Comparison of ENCODE assay signal across 15 mouse cellular contexts in genomic region chr15:62112151-62112550, GRCm38 (mm10).
DNase-seq lines count a peak whose midpoint lies in the region; ATAC-seq and TF ChIP-seq lines count a peak whose summit lies in the region.
"Had no signal": no experiment of that assay in that cellular context is flagged by ENCODE, and none has a peak within 500 bp of the region (broad histone marks: within the 10 kb centered on the region; RNA-seq: fewer than 3 reads in every experiment).

No protein-coding gene starts in this region.

- no peak overlapping the region for H3K4me3 ChIP-seq in forebrain, postnatal 0 days (ENCODE audit: low read depth, low read length)
- H3K4me3 ChIP-seq in forebrain, embryonic 10.5 days: no peak overlapping the region
- no peak overlapping the region for H3K4me3 ChIP-seq in lung, embryonic 14.5 days (ENCODE audit: low read depth, low read length)
- H3K4me3 ChIP-seq: limb, embryonic 15.5 days had no signal

- peak; percentile 78 for DNase-seq in forebrain, postnatal 0 days
- no peak for DNase-seq in forebrain, embryonic 10.5 days (ENCODE audit: extremely low spot score, low spot score)
- peak; percentile 58 for DNase-seq in lung, embryonic 14.5 days
- DNase-seq in lung, adult 18-20 months: no peak
- peak; percentile 17 for DNase-seq in left cerebral cortex, postnatal 36 days (ENCODE audit: low spot score in 2 of 2)
- no peak for DNase-seq in adrenal gland, adult (ENCODE audit: inconsistent age in 2 of 2, low spot score in 1 of 2)
- DNase-seq in neural tube, embryonic 10.5 days (ENCODE audit: extremely low spot score, low spot score): no peak
- DNase-seq in MN1 (ENCODE audit: low spot score): no peak
- DNase-seq: adrenal gland, adult 8-10 months; B cell, adult 2 months; kidney, adult 9 months; lung, postnatal 14 days; midbrain, embryonic 14.5 days had no signal

- no peaks in the 10 kb centered on the region for H3K36me3 ChIP-seq in forebrain, postnatal 0 days (ENCODE audit: insufficient read depth)
- H3K36me3 ChIP-seq in forebrain, embryonic 10.5 days (replicated peaks): no peaks in the 10 kb centered on the region
- no peaks in the 10 kb centered on the region for H3K36me3 ChIP-seq in lung, embryonic 14.5 days (ENCODE audit: insufficient read depth)
- H3K36me3 ChIP-seq: limb, embryonic 15.5 days had no signal

- H3K9me3 ChIP-seq in forebrain, postnatal 0 days (ENCODE audit: low read length): no peaks in the 10 kb centered on the region
- H3K9me3 ChIP-seq in forebrain, embryonic 10.5 days: no peaks in the 10 kb centered on the region
- H3K9me3 ChIP-seq in lung, embryonic 14.5 days (ENCODE audit: low read depth, low read length): no peaks in the 10 kb centered on the region
- H3K9me3 ChIP-seq: limb, embryonic 15.5 days had no signal

- peak; percentile 76 for ATAC-seq in forebrain, postnatal 0 days
- ATAC-seq in lung, embryonic 14.5 days (ENCODE audit: insufficient read depth): no peak
- ATAC-seq: hindbrain, postnatal 0 days had no signal

- no peak for TF ChIP-seq CTCF in forebrain, postnatal 0 days (IDR thresholded peaks at IDR 0.05; ENCODE audit: low read depth)
- no peak for TF ChIP-seq CTCF in lung, embryonic 14.5 days (IDR thresholded peaks at IDR 0.05; ENCODE audit: low read depth)

- 50% methylated on average over 2 of the region's 2 CpGs for WGBS in forebrain, postnatal 0 days
- 89% methylated on average over 2 of the region's 2 CpGs for WGBS in forebrain, embryonic 10.5 days
- 61% methylated on average over 2 of the region's 2 CpGs for WGBS in lung, embryonic 14.5 days

- H3K27ac ChIP-seq in forebrain, postnatal 0 days (ENCODE audit: low read depth, low read length): no peak overlapping the region
- no peak overlapping the region for H3K27ac ChIP-seq in forebrain, embryonic 10.5 days
- no peak overlapping the region for H3K27ac ChIP-seq in lung, embryonic 14.5 days (ENCODE audit: low read depth)
- H3K27ac ChIP-seq: hindbrain, postnatal 0 days; limb, embryonic 15.5 days had no signal

- intact Hi-C loops in left cerebral cortex, postnatal 36 days (cut with DNase I): no loop called here

- no peaks in the 10 kb centered on the region for H3K27me3 ChIP-seq in forebrain, postnatal 0 days (ENCODE audit: insufficient read depth, low read length)
- peaks cover 14% of the 10 kb centered on the region for H3K27me3 ChIP-seq in forebrain, embryonic 10.5 days (ENCODE audit: poor library complexity, severe bottlenecking)
- H3K27me3 ChIP-seq in lung, embryonic 14.5 days (ENCODE audit: insufficient read depth, low read length): no peaks in the 10 kb centered on the region
- H3K27me3 ChIP-seq: limb, embryonic 15.5 days had no signal

- no peaks in the 10 kb centered on the region for H3K4me1 ChIP-seq in forebrain, postnatal 0 days (ENCODE audit: insufficient read depth)
- H3K4me1 ChIP-seq in forebrain, embryonic 10.5 days: peaks cover 2% of the 10 kb centered on the region; the same call in 1 of the 2 replicates
- peaks cover 12% of the 10 kb centered on the region for H3K4me1 ChIP-seq in lung, embryonic 14.5 days (ENCODE audit: insufficient read depth)

- no peak overlapping the region for H3K4me2 ChIP-seq in forebrain, postnatal 0 days (ENCODE audit: low read depth)
- no peak overlapping the region for H3K4me2 ChIP-seq in lung, embryonic 14.5 days
- H3K4me2 ChIP-seq: limb, embryonic 15.5 days had no signal

- no peak overlapping the region for H3K9ac ChIP-seq in forebrain, postnatal 0 days
- H3K9ac ChIP-seq in lung, embryonic 14.5 days: no peak overlapping the region
- H3K9ac ChIP-seq: limb, embryonic 15.5 days had no signal

Comparison
In these comparisons a context has a peak if more than half of its experiments do, and no peak if none do; other contexts are left out.
1. DNase-seq: peak in forebrain, postnatal 0 days (single experiment), lung, embryonic 14.5 days (single experiment) and left cerebral cortex, postnatal 36 days (2 of 2); none in forebrain, embryonic 10.5 days (single experiment), lung, adult 18-20 months (0 of 2), adrenal gland, adult (0 of 2), neural tube, embryonic 10.5 days (single experiment) and MN1 (single experiment).